Mouse (Mus musculus) lung, adult 18-20 months (tissue): ENCODE measurements around the gene Poglut1.

Source experiments
- DNase-seq, 2 experiments: peaks; one replicate each; pipeline ENCODE4 v3.0.0; 2022; ENCODE audit warnings: mixed read lengths in 2 of 2

The Poglut1 gene

GRCm38 (mm10) chr16:38549479-38550396 is at the start of gene Poglut1:
TSS of gene Poglut1 (minus strand) at chr16:38550258.
- peak; percentile 77 to 79 for DNase-seq

GRCm38 (mm10) chr16:38598986-38599680 is 49.1 kb upstream of the Poglut1 start:
- peak; percentile 30 to 63 for DNase-seq

- DNase-seq: no peak
Observed at GRCm38 (mm10) chr16:38596651-38597050, 46.6 kb upstream of the Poglut1 start.

- DNase-seq: no peak
Observed at GRCm38 (mm10) chr16:38596099-38596498, 46.0 kb upstream of the Poglut1 start.

- no peak for DNase-seq
Observed at GRCm38 (mm10) chr16:38594435-38594834, 44.4 kb upstream of the Poglut1 start.

- no peak for DNase-seq
Observed at GRCm38 (mm10) chr16:38592946-38593345, 42.9 kb upstream of the Poglut1 start.

GRCm38 (mm10) chr16:38592026-38592678 is 42.1 kb upstream of the Poglut1 start:
- peak in 1 of 2 experiments; percentile 10 for DNase-seq

GRCm38 (mm10) chr16:38591506-38591905 is 41.4 kb upstream of the Poglut1 start:
- DNase-seq: no peak

- no peak for DNase-seq
Observed at GRCm38 (mm10) chr16:38587572-38587971, 37.5 kb upstream of the Poglut1 start.

- DNase-seq: no peak
Observed at GRCm38 (mm10) chr16:38587163-38587562, 37.1 kb upstream of the Poglut1 start.

- DNase-seq: no peak
Observed at GRCm38 (mm10) chr16:38585186-38585585, 35.1 kb upstream of the Poglut1 start.

- no peak for DNase-seq
Observed at GRCm38 (mm10) chr16:38584761-38585160, 34.7 kb upstream of the Poglut1 start.

GRCm38 (mm10) chr16:38571481-38571880 is 21.4 kb upstream of the Poglut1 start:
- no peak for DNase-seq

- DNase-seq: no peak
Observed at GRCm38 (mm10) chr16:38568192-38568591, 18.1 kb upstream of the Poglut1 start.

- no peak for DNase-seq
Observed at GRCm38 (mm10) chr16:38563516-38563915, 13.5 kb upstream of the Poglut1 start.

- DNase-seq: no peak
Observed at GRCm38 (mm10) chr16:38562968-38563327, 12.9 kb upstream of the Poglut1 start.

- peak; percentile 93 to 94 for DNase-seq
Observed at GRCm38 (mm10) chr16:38562131-38562967, 12.3 kb upstream of the Poglut1 start.

- no peak for DNase-seq
Observed at GRCm38 (mm10) chr16:38558221-38558748, 8.2 kb upstream of the Poglut1 start, which contains the start of gene Tmem39a. TSS of gene Tmem39a (plus strand) at chr16:38558698.

GRCm38 (mm10) chr16:38555988-38556387 is 5.9 kb upstream of the Poglut1 start:
- DNase-seq: no peak

GRCm38 (mm10) chr16:38548000-38548399 is 2.1 kb downstream of the Poglut1 start:
- DNase-seq: no peak

GRCm38 (mm10) chr16:38538716-38539380 is 11.2 kb downstream of the Poglut1 start:
- no peak for DNase-seq
